Mouse (Mus musculus) mesoderm, embryonic 11.5 days (tissue): ENCODE measurements around the gene Ccr6.
A peak's percentile ranks its signal among the peaks of the same experiment; 100 is the strongest.

Source experiments
- DNase-seq: peaks from one replicate; pipeline ENCODE4 v3.0.0-alpha.2; 2012; ENCODE audit warnings: low read depth, low spot score

The Ccr6 gene

DNA sequence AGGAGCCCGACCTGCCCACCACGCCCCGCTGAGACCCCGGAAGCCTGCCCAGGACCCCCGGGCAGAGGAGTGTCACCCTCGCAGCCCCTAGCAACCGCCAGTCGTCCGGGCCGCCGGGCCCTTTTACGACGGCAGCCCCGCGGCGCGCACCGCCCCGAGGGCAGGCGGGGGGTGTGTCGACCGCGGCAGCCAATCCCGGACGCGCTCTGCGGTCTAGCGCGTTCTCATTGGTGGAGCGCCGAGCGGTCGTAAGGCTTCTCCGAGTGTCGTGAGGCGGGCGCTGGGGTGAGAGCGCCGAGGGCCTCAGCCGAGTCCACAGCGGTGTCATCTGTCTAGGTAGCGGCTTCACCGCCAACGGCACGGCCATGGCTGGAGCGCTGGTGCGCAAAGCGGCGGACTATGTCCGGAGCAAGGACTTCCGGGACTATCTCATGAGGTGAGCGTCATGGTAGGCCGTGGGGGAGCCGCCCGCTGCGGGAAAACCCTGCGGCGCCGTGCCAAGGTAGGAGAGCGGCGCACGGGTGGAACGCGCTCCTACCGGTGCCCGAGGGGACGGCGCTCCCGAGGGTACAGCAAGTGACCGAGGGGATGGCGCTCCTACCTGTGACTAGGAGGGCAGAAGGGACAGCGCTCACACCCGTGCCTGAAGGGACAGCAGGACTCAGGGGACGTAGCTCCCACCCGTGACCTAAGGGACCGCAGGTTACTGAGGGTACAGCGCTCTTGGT is 47.8 kb downstream of the Ccr6 start:
- peak; percentile 97 for DNase-seq

DNA sequence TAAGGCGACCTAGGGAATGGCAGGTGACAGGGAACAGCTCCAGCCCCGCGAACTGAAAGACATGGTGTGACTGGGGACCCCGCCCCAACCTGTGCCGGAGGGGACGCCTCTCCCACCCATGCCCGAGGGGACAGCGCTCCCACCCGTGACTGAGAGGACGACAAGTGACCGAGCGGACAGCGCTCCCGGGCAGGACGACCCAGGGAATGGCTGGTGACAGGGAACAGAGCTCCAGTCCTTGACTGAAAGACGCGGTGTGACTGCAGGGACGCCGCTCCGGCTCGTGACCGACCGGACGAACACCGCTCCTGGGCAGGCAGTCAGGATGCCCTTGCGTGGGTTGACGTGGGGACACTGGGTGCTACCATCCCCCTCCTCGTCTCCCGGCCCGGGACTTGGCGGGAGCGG is 48.4 kb downstream of the Ccr6 start:
- no peak for DNase-seq

DNA sequence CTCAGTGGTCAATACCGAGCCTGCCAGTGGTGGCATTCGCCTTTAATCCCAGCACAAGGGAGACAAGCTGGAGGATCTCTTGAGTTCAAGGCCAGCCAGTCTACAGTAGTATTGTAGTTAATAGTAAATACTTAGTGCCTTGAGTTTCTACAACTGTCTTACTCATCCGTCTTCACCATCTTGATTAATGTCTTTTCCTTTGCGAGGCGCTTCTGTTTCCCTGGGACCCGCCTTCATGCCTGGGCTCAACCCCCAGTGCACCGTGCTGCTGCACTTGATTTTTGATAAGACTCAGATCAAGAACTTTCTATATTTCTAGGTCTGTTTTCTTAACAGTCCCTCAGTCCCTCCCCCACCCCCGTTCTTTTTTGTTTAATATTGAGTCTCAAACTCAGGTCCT is 49.2 kb downstream of the Ccr6 start:
- no peak for DNase-seq

DNA sequence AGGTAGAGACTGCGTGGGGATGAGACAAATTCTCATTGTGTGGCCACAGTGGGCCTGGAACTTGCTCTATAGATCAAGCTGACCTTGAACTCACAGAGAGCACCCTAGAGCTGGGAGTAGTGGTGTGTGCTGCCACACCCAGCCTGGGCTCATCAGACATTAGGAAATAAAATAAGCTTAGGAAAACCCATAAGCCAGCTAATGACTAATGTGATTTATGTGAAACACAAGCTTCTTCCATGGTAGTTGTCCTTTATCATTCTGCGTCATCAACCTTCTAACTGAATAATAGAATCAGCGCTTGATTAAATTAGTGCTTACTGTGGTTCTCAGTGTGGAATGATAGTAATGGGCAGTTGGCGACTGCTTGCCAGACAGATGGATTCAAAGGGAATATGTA is 51.1 kb downstream of the Ccr6 start:
- DNase-seq = no peak

DNA sequence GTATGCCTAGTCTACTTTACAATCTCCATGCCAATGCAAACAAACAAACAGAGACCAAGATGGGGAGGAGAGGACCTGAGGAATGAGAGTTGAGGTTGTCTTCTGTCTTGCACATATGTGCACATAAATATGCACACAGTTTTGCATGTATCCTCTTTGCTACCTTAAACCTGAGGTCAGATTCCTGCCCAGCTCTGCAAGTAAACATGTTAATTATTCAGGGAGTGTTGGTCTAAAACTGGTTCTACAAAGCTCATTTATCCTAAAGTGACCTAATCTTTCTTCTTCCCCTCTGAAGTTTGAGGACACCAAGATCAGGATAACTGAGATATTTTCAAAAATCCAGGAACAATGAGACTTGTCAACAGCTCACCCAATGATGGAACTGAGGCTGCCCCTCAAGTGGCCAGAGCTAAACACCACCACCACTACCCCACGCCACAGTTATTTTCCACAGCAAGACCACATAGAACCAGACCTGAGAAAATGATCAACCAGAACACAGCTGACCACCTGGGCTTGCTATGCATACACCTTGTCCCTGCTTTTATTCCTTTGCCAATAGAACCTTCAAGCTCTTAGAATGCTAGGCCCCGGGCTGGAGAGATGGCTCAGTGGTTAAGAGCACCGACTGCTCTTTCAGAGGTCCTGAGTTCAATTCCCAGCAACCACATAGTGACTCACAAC is 54.3 kb downstream of the Ccr6 start:
- no peak for DNase-seq

DNA sequence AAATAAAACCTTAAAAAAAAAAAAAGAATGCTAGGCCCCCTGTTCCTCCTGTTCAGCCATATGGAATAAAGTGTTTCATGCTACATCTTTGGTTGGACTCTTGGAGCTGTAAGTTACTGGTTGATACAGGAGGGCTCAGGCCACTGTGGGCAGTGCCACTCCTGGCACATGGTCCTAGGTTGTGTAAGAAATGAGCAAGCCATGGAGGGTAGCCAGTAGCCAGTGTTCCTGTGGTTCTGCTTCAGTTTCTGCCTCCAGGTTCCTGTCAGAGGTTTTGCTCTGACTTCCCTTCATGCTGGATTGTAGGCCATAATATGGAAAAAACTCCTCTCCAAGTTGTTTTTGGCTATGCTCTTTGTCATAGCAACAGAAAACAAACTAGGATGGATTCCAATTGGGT is 54.9 kb downstream of the Ccr6 start:
- DNase-seq = no peak

DNA sequence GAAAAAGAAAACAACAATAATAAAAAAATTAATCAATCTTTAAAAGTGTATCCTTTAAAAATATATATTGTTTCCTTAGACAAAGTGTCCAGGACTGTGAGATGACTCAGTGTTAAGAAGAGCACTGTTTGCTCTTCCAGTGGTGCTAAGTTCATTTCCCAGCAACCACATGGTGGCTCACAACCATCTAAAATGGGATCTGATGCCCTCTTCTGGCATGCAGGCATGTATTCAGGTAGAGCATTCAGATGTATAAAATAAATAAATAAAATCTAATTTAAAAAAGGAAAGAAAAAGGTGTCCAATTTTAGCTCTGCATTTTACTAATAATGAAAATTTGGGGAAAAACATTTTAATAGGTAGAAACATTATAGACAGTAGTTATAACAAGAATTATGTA is 60.0 kb downstream of the Ccr6 start:
- no peak for DNase-seq

DNA sequence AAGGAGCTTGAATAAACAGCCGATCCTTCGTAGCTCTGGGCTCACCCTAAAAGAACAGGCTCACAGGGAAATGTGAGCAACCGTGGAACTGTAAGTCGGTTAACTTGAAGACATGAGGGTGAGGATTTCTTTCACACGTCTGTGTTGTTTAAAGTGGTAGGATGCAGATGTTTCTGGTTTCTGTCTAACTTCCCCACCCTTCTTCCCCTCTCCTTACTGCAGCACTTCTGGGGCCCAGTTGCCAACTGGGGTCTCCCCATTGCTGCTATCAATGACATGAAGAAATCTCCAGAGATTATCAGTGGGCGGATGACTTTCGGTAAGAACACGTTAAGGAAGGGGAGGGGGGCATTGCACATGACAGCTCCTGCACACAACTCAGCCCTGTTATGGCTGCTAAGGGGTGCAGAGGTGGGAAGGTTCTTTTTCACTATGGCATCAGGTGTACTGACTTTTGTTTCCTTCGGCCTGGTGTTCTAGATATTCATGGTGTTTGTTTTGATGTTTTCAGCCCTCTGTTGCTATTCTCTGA is 60.5 kb downstream of the Ccr6 start:
- no peak for DNase-seq

DNA sequence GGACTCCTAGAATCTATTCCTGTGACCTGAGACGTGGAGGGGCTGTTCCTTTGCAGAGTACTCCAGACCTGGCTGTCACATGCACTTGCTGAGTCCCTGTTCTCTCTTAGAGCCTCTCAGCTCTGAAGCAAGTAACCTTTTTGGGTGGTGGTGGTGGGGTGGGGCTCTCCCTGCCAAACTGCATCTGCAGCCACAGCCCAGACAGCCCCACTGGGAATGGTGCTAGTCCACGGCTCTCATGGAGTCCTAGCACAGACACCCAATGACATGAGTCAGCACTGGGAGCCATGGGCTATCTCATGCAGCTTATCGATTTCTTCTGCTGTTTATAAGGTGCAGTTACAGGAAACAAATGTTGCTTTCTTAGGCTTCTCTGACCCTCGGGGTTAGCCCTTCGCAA is 61.9 kb downstream of the Ccr6 start:
- no peak for DNase-seq

DNA sequence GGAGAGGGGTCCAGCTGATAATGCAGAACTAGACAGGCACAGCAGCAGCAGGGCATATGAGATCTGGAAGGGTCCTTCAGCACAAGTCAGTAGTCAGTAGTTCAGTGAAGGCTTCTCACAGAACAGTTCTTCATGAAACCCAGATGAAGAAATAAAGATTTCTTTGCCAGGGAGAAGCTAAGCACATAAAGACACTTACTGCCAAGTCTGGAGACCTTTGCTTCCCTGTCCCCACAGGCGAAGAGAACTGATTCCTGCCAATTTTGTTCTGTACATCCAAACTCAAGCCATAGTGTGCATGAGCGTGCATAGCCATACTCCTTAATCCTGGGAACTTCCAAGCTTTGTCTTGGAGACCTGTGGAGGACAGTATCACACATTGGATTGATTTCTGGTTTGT is 62.4 kb downstream of the Ccr6 start:
- DNase-seq = no peak

DNA sequence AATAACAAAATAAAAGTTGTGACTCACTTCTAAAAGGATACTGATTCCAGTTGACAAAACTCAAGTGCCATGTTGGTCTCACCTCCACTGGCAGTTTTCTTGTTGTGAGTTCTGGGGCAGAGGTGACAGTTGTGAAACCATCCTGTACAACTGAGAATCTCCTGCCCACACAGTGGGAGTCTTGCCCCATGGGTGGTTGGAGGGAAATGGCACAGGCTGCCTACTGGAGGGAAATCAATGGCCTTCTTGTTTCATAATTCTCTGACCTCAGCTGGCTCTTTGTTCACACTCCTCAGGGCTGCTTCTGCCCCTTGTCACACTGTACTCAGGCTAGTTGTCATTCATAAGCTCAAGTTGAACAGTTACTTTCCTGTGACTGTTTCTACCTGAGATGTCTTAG is 63.7 kb downstream of the Ccr6 start:
- DNase-seq = no peak

DNA sequence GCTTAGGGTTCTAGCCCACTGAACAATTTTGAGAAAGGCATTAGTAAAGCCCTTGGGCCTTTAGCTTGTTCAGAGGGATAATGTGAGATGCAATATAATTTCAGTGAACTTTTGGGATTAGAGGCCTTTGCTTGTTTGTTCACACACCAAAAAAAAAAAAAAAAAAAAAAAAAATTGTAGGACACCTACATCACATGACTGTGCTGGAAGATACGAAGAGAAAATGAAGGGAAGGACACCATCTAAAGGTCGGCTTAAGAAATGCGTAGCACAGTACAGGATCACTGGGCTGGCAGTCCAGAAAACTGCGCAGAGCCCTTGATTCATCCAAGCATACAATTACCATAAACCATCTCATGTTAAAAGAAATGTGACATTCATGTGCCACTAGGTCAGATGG is 65.7 kb downstream of the Ccr6 start:
- DNase-seq = no peak

DNA sequence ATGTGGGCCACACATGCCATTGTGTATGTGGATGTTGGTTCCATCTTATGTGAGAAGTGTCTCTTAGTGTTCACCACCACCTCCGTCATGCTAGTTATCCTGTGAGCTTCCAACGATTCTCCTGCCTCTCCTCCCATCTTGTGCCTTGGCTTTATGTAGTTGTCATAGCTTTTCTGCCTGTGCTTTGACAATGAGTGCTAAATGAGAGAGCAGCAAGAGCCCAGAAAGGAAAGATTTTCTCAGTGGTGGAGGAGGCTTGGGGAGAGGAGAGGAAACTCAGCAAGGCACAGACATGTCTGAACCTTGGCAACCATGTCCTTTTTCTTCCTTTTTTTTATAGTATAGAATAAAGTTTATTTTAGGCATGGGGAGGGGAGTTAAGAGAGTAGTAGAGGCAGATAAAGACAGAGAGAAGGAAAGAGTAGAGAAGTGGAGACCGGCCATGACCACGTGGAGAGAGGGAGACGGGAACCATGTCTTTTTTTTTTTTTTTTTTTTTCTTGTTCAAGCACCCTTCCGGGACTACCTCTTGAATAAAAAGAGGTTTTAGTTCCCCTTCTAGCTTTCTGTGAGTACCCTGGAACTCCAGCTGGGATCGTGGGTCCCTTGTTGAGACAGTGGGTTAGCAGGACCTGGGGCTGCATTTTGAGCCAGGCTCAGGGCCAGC is 67.1 kb downstream of the Ccr6 start:
- DNase-seq = no peak

DNA sequence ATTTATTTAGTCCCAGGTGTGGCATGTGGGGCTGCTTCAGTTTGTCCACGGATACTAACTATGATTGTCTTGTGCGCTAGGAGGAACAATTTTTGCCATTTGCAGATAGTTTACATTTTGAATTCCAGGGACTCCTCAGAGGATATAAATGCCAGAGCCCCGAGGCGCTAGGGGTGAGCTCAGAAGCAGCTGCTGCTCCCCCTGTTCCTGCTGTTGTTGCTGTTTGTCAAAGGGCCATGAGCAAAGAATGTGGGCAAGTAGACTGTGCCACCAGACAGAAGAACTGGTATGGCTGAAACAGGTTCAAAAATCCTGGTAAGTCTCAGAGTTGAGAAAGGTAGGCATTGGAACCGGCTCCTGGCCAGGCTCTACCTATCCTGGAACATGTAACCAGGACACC is 67.8 kb downstream of the Ccr6 start:
- DNase-seq = no peak

DNA sequence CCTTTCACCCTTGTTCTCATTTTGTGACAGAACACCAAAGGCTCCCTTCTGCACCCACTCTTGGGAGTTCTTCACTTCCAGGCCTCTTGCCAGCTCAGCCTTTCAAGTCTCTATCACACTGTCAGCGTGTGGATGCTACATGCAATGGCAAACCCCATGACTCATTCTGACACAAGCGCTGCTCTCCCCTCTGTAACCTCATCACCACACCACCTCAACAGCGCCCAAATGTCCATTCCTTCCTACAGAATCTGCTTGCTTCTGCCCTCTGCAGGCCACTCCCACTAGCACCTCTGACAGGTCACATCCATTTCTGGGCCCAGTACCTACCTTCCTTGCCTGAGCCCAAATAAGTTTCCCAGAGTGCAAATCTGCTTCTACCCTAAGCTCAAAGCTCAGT is 70.0 kb downstream of the Ccr6 start:
- no peak for DNase-seq
